Mouse (Mus musculus): Measurements from ENCODE around the gene Eif4h. TPM values are rescaled to one million over a fixed set of nuclear protein-coding genes. Genes with fewer than 3 reads are reported as not detected.

Eif4h gene
- total RNA-seq, 2 experiments from 2014 or later, result 165 to 170 TPM

GRCm38 (mm10) chr5:134575833-134576232 lies 63.5 kb downstream of the Eif4h start:
- intact Hi-C loops (cut with DNase I), result no loop called here
- no peak for DNase-seq

- DNase-seq, result peak in 1 of 2 experiments; percentile 34
- intact Hi-C loops (cut with DNase I), result no loop called here
Observed at GRCm38 (mm10) chr5:134572508-134573214, 66.6 kb downstream of the Eif4h start.

GRCm38 (mm10) chr5:134571730-134572507 lies 67.4 kb downstream of the Eif4h start:
- intact Hi-C loops (cut with DNase I), result no loop called here
- peak; percentile 41 to 62 for DNase-seq

Small RNA genes lying within 50 kb of the gene (microRNA-seq; reads per million reads assigned to microRNA genes)
- gene Mir7228, result 0 reads per million in 2 experiments

Other genes starting within 250 kb of the Eif4h start
- 10 to 100 TPM; 28.6 to 30.9 TPM for gene Gtf2ird1, start 182.8 kb downstream of the Eif4h start, total RNA-seq (2021)
- gene Clip2, start 87.1 kb downstream of the Eif4h start, total RNA-seq (2021), result 10 to 100 TPM; 10.2 to 10.3 TPM
- gene Syna, start 79.3 kb downstream of the Eif4h start, total RNA-seq (2021), result not detected
- gene Rfc2, start 58.1 kb downstream of the Eif4h start, total RNA-seq (2021), result 10 to 100 TPM; 26.5 to 28.3 TPM
- 1 to 10 TPM; 3.0 to 3.3 TPM for gene Lat2, start 24.5 kb downstream of the Eif4h start, total RNA-seq (2021)
- 1 to 10 TPM; 7.3 to 8.1 TPM for gene Limk1, start 49.1 kb upstream of the Eif4h start, total RNA-seq (2021)
- 100 to 1,000 TPM; 409 to 606 TPM for gene Eln, start 107.8 kb upstream of the Eif4h start, total RNA-seq (2021)

All from heart, postnatal 14 days (tissue).